Mouse (Mus musculus) G1E (cell line): ENCODE data around the gene Dab1.

ENCODE experiments used
- CTCF ChIP-seq: IDR thresholded peaks from 2 replicates; pipeline ENCODE4 v1.5.1; 2012; ENCODE audit warnings: low read depth, low read length, inconsistent platforms, mixed read lengths
- GATA1 ChIP-seq: IDR thresholded peaks from 2 replicates; pipeline ENCODE4 v1.6.1; 2012; ENCODE audit warnings: borderline replicate concordance, low read length, inconsistent platforms, mixed read lengths
- GATA2 ChIP-seq: IDR thresholded peaks from 2 replicates; pipeline ENCODE4 v1.6.1; 2012; ENCODE audit warnings: low read depth, low read length, inconsistent platforms, borderline replicate concordance
- POLR2AphosphoS5 ChIP-seq: IDR thresholded peaks from 2 replicates; pipeline ENCODE4 v1.6.1; 2012; ENCODE audit warnings: low read depth, low read length, inconsistent platforms; ENCODE audit not compliant: insufficient replicate concordance
- TAL1 ChIP-seq: conservative IDR thresholded peaks from 2 replicates; pipeline ENCODE4 v1.6.1; 2012; ENCODE audit warnings: low read depth, low read length, inconsistent platforms, mixed read lengths

- TF ChIP-seq CTCF (no peak), GATA2 (no peak), POLR2AphosphoS5 (no peak), TAL1 (no peak), GATA1 (no peak)
Observed at GRCm38 (mm10) chr4:104551390-104552070, 932.4 kb downstream of the Dab1 start.
